Mouse (Mus musculus): Measurements from ENCODE around the gene Cops3.

- TF ChIP-seq CTCF (IDR thresholded peaks at IDR 0.05; ENCODE audit: borderline replicate concordance, extremely low read depth, insufficient read depth, insufficient read length) (no peak), POLR2A (IDR thresholded peaks at IDR 0.05; ENCODE audit: borderline replicate concordance, extremely low read depth, insufficient read depth, insufficient read length, poor library complexity, severe bottlenecking) (no peak)
Observed at GRCm38 (mm10) chr11:59814936-59815335, 24.7 kb downstream of the Cops3 start.
